Mouse (Mus musculus) neural tube, embryonic 13.5 days (tissue): ENCODE measurements at regions not wholly inside any gene's neighbourhood (a gene's known extent, or its start where the extent isn't known, plus 50 kb on each side); places are given as distances from the start of the nearest gene placed in this dataset.

ENCODE experiments used
- ATAC-seq: fragments of 200-750 bp; cut with Nextera tagmentation; 2 replicates; pipeline ENCODE4 v1.8.0; 2017; ENCODE audit warnings: low read depth, mild to moderate bottlenecking, moderate TSS enrichment, moderate library complexity
- H3K27ac ChIP-seq: fragments of 300-500 bp; sonication (generic); replicated peaks from 2 replicates; pipeline ENCODE4 v1.5.1; 2015; ENCODE audit warnings: moderate library complexity, mild to moderate bottlenecking, inconsistent platforms
- H3K27me3 ChIP-seq: fragments of 300-500 bp; sonication (generic); 2 replicates; pipeline ENCODE4 v1.6.1; 2015; ENCODE audit warnings: mild to moderate bottlenecking, inconsistent platforms
- H3K36me3 ChIP-seq: fragments of 300-500 bp; sonication (generic); 2 replicates; pipeline ENCODE4 v1.6.1; 2015; ENCODE audit warnings: mild to moderate bottlenecking, inconsistent platforms
- H3K4me1 ChIP-seq: fragments of 300-500 bp; sonication (generic); replicated peaks from 2 replicates; pipeline ENCODE4 v1.6.1; 2015; ENCODE audit warnings: inconsistent platforms
- H3K4me2 ChIP-seq: fragments of 300-500 bp; sonication (generic); 2 replicates; pipeline ENCODE4 v1.6.1; 2015; ENCODE audit warnings: inconsistent platforms, mild to moderate bottlenecking, moderate library complexity
- H3K4me3 ChIP-seq: fragments of 300-500 bp; sonication (generic); 2 replicates; pipeline ENCODE4 v1.5.1; 2015; ENCODE audit warnings: mild to moderate bottlenecking, inconsistent platforms
- H3K9ac ChIP-seq: fragments of 300-500 bp; sonication (generic); 2 replicates; pipeline ENCODE4 v1.6.1; 2015; ENCODE audit warnings: moderate library complexity, mild to moderate bottlenecking, inconsistent platforms
- H3K9me3 ChIP-seq: fragments of 300-500 bp; sonication (generic); 2 replicates; pipeline ENCODE4 v1.6.1; 2016; ENCODE audit warnings: inconsistent platforms
- WGBS: fragments of 180-500 bp; shearing (Covaris S2); methylation state at CpG from one replicate; pipeline ENCODE4 v1.1.7; 2015; 5-methylcytosine and 5-hydroxymethylcytosine counted together

DNA sequence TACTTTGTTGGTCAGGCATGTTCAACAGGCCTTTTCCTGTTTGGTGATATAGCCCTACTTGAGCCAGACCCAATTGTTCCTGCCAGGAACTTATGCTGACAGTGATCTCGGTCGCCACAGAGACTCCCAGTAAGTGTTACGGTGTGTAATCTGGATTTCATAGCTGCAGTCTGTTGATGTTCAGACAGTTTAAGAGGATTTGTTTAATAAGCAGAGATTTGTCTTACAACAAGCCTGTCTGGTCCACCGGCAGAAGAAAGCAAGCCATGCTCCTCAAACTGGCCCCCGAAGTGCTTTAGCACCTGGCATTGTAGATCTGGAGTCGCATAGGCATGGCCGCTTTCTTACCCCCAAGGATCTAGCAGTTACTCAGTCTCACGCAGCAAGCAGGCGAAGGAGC, 150.0 kb upstream of the Lcorl start:
- Histone ChIP-seq H3K36me3 (no peaks in the 10 kb centered on the region), H3K27ac (no peak overlapping the region), H3K4me2 (no peak overlapping the region), H3K4me1 (no peaks in the 10 kb centered on the region), H3K27me3 (no peaks in the 10 kb centered on the region), H3K4me3 (no peak overlapping the region), H3K9me3 (no peaks in the 10 kb centered on the region), H3K9ac (no peak overlapping the region)
- ATAC-seq, result no peak
- 91% methylated on average over 9 of the region's 9 CpGs for WGBS

DNA sequence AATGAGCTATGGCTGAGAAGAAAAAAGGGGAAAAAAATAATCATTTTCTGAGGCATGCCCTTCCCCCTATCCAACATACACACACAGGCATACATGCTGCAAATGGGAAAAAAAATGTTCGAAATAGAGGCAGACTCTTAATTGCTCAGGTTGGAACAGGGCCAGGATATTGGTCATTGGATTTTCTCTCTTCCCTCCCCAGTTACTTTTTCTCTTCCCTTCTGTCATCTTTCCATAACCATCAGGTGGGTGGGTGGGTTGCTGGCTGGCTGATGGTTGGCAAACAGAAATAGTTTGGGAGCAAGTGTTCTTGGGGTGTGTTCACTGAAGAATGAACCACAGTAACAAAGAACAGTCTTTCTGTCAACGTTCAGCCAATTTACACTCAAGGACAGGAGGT, 149.3 kb upstream of the Lcorl start:
- WGBS, result 69% methylated on average over 2 of the region's 2 CpGs
- no peak for ATAC-seq
- H3K36me3 ChIP-seq, result no peaks in the 10 kb centered on the region

DNA sequence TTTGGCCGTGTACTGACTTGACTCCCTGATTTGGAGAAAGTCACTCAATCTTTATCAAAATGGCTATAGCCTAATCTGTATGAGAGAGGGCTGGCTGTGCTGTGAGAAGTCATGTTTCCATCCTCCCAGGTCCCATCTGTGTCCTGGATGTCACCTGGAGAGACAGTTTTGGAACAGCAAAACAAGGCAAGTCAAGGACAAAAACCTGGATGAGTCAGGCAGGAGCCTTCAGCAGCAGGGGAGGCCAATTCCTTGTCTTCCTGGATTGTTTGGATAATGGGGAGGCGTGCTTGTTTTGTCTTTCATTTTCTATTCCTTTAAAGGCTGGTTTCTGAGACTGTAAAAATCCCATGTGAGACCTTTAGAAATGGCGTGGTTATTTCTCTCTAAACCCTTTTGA, 148.8 kb upstream of the Lcorl start:
- Histone ChIP-seq H3K27me3 (no peaks in the 10 kb centered on the region), H3K9me3 (no peaks in the 10 kb centered on the region), H3K4me2 (no peak overlapping the region), H3K4me3 (no peak overlapping the region), H3K36me3 (no peaks in the 10 kb centered on the region), H3K4me1 (no peaks in the 10 kb centered on the region), H3K27ac (no peak overlapping the region), H3K9ac (no peak overlapping the region)
- ATAC-seq, result no peak
- 72% methylated on average over 3 of the region's 3 CpGs for WGBS

More for the DNA sequence above, 149.3 kb upstream of the Lcorl start:
- no peaks in the 10 kb centered on the region for H3K27me3 ChIP-seq
- no peak overlapping the region for H3K9ac ChIP-seq
- no peaks in the 10 kb centered on the region for H3K4me1 ChIP-seq
- no peaks in the 10 kb centered on the region for H3K9me3 ChIP-seq
- no peak overlapping the region for H3K27ac ChIP-seq
- no peak overlapping the region for H3K4me2 ChIP-seq
- no peak overlapping the region for H3K4me3 ChIP-seq

DNA sequence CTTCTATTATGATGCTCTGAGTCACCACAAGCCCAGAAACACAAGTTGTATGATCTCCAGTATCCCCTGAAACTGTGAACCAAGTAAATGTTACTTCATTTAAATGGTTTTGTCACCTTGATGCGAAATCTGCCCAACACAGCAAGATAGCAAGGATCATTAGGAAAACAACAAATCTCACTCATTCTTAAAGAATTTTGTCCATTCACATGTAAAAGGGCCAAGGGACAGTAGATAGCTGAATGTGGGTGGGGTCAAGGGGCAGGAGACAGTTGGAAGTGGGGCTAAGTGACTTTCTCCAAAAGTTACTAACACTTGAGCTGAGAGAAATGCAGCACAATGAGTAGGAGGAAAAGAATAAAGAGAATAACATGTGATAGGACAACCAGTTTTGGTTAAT, 148.2 kb upstream of the Lcorl start:
- Histone ChIP-seq H3K36me3 (no peaks in the 10 kb centered on the region), H3K9me3 (no peaks in the 10 kb centered on the region), H3K4me1 (no peaks in the 10 kb centered on the region), H3K27ac (no peak overlapping the region), H3K27me3 (no peaks in the 10 kb centered on the region), H3K4me3 (no peak overlapping the region), H3K9ac (no peak overlapping the region), H3K4me2 (no peak overlapping the region)
- 85% methylated on average over 1 of the region's 1 CpGs for WGBS
- no peak for ATAC-seq

DNA sequence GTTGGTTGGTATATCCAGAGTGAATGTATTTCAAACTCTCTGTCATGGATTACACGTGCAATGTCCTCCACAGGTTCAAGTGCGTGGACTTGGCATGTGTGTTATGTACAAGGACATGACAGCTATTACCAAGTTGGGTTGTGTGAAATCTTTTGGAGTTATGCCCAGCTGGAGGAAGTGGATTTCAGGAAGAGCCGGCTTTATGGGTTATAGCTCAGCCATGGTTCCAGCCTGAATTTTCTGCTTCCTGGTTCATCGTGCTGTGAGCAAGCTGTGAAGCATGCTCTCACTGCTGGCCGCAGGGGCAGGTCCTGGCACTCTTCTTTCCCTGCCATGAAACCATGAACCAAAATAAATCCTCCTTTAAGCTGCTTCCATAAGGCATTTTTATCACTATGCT, 144.6 kb upstream of the Lcorl start:
- 93% methylated on average over 5 of the region's 5 CpGs for WGBS
- no peak overlapping the region for H3K4me2 ChIP-seq
- no peaks in the 10 kb centered on the region for H3K36me3 ChIP-seq
- no peak overlapping the region for H3K27ac ChIP-seq
- H3K27me3 ChIP-seq, result no peaks in the 10 kb centered on the region
- no peaks in the 10 kb centered on the region for H3K4me1 ChIP-seq
- H3K9ac ChIP-seq, result no peak overlapping the region
- H3K4me3 ChIP-seq, result no peak overlapping the region
- no peak for ATAC-seq
- H3K9me3 ChIP-seq, result no peaks in the 10 kb centered on the region

DNA sequence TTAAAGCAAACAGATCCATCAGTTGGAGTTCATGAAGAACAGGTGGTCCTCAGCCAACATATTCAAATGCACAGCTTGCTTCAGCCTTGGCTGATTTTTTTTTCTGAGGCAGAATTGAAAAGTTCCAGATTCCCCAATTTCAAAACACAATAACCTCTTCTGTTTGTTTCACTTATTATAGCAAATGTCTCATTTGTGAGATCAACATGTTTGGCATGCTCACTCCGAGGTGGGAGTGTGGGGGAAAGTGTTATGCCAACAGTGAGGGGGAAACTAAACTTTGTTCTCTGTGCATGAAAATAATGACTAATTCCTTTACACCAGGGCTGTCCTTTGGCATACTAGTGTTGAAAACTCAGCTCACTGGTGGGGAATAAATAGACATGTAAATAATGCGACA, 100.4 kb upstream of the Lcorl start:
- 88% methylated on average over 2 of the region's 2 CpGs for WGBS
- H3K9ac ChIP-seq, result no peak overlapping the region

DNA sequence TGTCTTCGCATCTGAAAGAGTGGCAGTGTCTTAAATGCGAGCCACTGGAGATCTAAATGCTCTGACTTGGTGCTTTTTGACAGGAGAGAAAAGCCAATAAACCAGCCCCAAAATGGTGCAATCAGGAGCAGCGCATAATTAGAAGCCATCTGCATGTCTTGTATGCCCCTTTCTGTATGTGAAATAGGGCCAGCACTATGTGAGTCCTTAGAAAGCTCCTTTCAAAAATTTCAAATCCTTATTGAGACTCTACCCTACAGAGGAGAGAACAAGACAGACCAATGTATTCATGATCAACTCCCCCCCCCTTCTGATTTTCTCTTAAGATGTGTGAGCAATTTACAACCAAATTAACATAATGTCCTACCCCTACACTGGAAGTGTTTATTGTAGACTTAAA, 86.6 kb upstream of the Lcorl start:
- H3K9ac ChIP-seq, result no peak overlapping the region
- WGBS, result 89% methylated on average over 3 of the region's 3 CpGs
- H3K4me3 ChIP-seq, result no peak overlapping the region
- no peak overlapping the region for H3K27ac ChIP-seq
- no peaks in the 10 kb centered on the region for H3K36me3 ChIP-seq
- ATAC-seq, result no peak
- no peak overlapping the region for H3K4me2 ChIP-seq
- no peaks in the 10 kb centered on the region for H3K4me1 ChIP-seq
- no peaks in the 10 kb centered on the region for H3K9me3 ChIP-seq
- no peaks in the 10 kb centered on the region for H3K27me3 ChIP-seq

More for the DNA sequence above, 100.4 kb upstream of the Lcorl start:
- Histone ChIP-seq H3K4me3 (no peak overlapping the region), H3K36me3 (no peaks in the 10 kb centered on the region), H3K4me1 (no peaks in the 10 kb centered on the region), H3K27ac (no peak overlapping the region), H3K4me2 (no peak overlapping the region), H3K27me3 (no peaks in the 10 kb centered on the region), H3K9me3 (no peaks in the 10 kb centered on the region)
- no peak for ATAC-seq

DNA sequence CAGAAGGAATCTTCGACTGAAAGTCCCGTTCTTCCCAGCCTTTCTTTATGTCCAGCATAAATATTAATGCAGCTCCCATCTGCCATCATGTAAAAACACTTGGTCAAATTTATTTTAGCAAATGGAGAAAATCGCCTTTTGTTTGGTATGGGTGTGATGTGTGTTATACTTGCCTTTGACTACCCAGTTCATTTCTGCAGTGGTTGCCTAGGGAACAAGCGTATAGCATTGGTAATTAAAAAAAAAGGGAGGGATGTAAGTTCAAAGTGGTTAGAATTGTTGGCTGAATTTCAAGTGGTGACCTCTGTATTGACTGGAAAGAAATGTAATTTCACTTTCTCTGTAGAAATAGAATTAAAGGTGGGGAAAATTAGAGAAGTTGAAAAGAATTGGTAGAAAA, 75.6 kb upstream of the Lcorl start:
- Histone ChIP-seq H3K36me3 (no peaks in the 10 kb centered on the region), H3K4me3 (no peak overlapping the region), H3K9me3 (no peaks in the 10 kb centered on the region), H3K27me3 (no peaks in the 10 kb centered on the region), H3K4me2 (no peak overlapping the region), H3K9ac (no peak overlapping the region), H3K4me1 (peaks cover 17% of the 10 kb centered on the region; the same call in 1 of the 2 replicates), H3K27ac (no peak overlapping the region)
- 49% methylated on average over 4 of the region's 4 CpGs for whole genome bisulfite sequencing
- ATAC-seq, result no peak

DNA sequence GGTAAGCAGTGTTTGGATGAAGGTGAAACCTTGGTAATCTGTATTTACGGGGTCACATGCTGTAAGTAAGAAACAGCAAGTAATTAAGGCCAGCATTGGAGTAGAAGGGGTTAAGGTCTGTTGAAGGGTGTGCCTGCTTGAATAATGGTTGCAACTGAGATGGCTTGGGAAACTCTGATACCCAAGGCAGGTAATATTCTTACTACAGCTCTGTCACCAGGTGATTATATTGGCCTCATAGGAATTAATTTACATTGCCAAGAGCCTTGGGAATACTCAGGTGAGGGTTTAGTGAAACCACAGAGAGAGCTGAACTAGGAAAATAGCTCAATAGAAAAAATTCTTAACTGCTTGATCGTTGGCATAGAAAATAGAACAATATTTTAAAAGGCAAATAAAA, 73.8 kb upstream of the Lcorl start:
- 77% methylated on average over 2 of the region's 2 CpGs for WGBS

DNA sequence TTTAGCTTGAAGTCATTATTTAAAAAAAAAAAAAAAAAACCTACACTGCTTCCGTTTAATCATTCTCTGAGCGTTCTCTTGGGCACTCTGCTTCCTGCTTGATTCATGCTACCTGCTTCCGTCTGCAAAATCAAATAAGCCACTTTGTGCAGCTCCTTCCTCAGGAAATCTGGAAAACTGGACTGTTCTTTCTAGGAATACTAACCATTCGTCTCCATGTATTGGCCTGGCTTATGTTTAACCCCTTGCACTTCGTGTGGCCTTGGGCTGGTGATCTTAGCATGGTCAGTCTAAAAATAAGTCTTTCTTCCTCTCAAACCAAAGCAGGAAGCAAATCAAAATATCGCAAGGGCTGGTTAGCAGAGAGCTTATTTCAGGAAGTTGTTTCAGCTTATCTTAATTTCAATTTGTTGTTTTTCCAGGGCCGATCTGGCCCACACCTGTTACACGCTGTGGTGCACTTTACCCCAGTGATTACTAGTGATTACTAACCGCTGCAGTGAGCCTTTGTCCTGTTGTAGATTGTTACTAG, 68.5 kb upstream of the Lcorl start:
- Histone ChIP-seq H3K9me3 (no peaks in the 10 kb centered on the region), H3K27ac (no peak overlapping the region), H3K27me3 (no peaks in the 10 kb centered on the region), H3K36me3 (no peaks in the 10 kb centered on the region), H3K4me1 (peaks cover 5% of the 10 kb centered on the region; the same call in 1 of the 2 replicates), H3K4me2 (no peak overlapping the region), H3K4me3 (no peak overlapping the region), H3K9ac (no peak overlapping the region)
- 75% methylated on average over 9 of the region's 9 CpGs for WGBS
- ATAC-seq, result no peak

More for the DNA sequence above, 73.8 kb upstream of the Lcorl start:
- Histone ChIP-seq H3K27ac (no peak overlapping the region), H3K4me1 (peaks cover 17% of the 10 kb centered on the region; the same call in 1 of the 2 replicates), H3K4me2 (no peak overlapping the region), H3K4me3 (no peak overlapping the region), H3K9ac (no peak overlapping the region), H3K36me3 (no peaks in the 10 kb centered on the region), H3K9me3 (no peaks in the 10 kb centered on the region), H3K27me3 (no peaks in the 10 kb centered on the region)
- ATAC-seq, result no peak

DNA sequence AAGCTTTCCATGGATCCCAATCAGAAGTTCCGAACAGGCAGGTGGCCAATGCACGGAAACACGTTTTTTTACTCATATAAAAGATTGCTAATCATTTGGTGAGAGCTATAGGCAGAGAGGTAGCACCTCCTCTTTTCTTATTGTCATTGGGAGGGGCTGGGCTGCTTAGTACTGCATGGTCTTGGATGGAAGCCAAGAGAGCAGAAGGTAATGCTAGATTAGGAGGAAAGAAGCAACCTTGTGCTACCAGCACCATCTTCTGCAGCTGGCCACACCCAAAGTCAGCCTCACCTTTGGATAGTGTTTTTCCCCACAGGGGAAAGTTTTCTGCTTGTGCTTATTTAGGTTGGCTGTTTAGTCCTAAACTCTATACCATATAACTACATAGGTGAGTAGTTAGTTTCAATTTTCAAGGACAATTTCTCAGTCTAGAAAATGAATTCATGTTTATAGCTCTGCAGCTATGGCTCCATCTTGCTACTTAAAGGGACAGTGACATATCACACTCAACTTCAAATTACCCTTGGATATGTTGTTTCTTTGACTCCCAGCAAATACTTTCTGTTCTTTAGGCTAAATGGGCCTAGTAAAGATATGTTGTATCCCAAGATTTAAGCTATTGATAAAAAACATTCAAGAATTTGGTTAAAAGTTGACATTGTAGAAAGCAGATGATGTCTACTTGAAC, 66.6 kb upstream of the Lcorl start:
- Histone ChIP-seq H3K4me2 (no peak overlapping the region), H3K4me3 (no peak overlapping the region), H3K9me3 (no peaks in the 10 kb centered on the region), H3K4me1 (no peaks in the 10 kb centered on the region), H3K27ac (no peak overlapping the region), H3K27me3 (no peaks in the 10 kb centered on the region), H3K9ac (no peak overlapping the region), H3K36me3 (no peaks in the 10 kb centered on the region)
- ATAC-seq, result no peak
- WGBS, result 90% methylated on average over 3 of the region's 3 CpGs
